Mouse (Mus musculus) erythroid progenitor cell, adult 5-6 weeks (primary cell): Measurements from ENCODE around the gene Cfap58. TPM values are rescaled to one million over a fixed set of nuclear protein-coding genes. Genes with fewer than 3 reads are reported as not detected.

Experiments used
- ATAC-seq: replicated peaks from 2 replicates; pipeline ENCODE4 v1.8.0; 2016; ENCODE audit warnings: moderate number of reproducible peaks, mild to moderate bottlenecking, moderate TSS enrichment, inconsistent platforms; ENCODE audit not compliant: poor library complexity, low FRiP score, severe bottlenecking
- total RNA-seq, 2 experiments: library from RNA; stranded (forward) in 1 of 2; stranded (reverse) in 1 of 2; fragments of 150-400 nt in 1 of 2; fragments of 186-747, 209-891 nt in 1 of 2; gene quantifications; 2 replicates each; pipeline versions ENCODE4 v1.2.3 to v1.2.4; 2015 to 2017; ENCODE audit warnings: low replicate concordance in 2 of 2

Cfap58 gene
- total RNA-seq, 2 experiments from 2014 or later, result not detected

DNA sequence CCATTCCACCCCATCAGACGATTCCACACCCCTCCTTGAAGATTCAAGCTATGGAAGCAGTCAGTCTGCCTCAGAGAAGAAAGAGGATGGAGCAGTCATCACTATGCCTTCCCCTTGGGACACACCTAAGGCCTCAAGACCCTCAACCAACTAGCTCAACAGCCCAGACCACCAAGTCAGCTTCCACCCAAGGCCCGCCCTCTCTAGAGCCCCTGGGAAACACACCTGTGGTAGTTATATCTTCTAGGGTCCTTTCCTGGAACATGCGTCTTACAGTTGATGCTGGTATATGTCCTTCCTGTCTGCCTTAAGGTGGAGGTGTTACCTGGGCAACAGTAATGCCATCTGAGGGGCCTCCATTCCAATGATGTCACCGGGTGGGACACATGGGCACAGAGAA is 23.3 kb upstream of the Cfap58 start:
- no peak for ATAC-seq

DNA sequence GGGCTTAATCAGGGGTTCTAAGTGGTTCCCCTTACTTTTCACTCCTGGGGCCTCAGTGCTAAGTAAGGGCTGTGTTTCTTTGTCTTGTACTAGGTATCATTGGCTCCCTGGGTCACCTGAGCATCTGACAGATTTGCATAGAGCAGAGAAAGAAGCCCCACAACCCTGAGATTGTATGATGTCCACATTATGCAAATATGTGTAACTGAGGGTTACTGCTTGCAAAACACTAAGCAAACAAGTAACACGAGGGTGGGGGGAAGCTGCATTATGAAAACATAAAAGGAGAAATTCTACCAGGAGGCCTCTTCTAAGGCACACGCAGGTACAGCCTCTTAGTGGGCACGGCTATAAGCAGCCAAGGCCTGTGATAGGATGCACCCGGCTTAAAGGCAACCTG is 22.2 kb upstream of the Cfap58 start:
- ATAC-seq, result no peak

DNA sequence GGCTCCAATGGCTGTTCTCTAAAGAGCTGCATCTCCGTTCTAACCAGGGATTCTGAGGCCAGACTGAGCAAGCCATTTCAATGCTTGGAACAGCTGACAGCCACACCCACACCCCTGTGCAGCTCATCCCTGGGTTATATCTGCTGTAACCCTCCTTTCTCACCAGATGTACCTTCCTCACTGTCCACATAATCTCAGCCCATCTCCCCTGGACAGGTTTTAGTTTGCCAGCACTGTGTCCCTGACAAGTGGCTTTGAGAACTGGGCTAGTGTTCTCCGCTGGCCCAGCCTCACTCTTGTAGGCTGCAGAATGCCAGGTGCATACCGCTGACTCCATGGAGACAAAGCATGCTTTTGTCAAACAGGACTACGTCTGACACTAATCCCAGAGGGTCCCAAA is 20.1 kb upstream of the Cfap58 start:
- ATAC-seq, result no peak

DNA sequence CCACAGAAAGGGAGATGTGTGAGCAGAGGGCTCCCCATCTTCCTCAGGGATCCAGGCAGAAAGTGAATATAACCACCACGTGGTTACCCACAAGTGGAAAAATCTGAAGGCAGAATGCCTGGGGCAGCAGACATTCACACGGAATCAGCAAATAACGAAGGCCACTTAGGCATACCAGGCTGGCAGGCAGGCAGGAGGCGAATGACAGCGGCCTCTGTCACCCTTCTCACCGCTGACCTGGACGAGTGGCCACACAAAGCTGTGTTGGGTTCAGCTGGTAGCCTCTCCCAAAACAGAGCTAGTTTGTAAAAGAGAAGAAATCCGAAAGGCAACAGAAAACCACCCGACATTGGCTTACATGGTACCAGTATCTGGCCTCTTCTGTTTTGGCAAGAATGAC is 19.5 kb upstream of the Cfap58 start:
- ATAC-seq, result no peak

DNA sequence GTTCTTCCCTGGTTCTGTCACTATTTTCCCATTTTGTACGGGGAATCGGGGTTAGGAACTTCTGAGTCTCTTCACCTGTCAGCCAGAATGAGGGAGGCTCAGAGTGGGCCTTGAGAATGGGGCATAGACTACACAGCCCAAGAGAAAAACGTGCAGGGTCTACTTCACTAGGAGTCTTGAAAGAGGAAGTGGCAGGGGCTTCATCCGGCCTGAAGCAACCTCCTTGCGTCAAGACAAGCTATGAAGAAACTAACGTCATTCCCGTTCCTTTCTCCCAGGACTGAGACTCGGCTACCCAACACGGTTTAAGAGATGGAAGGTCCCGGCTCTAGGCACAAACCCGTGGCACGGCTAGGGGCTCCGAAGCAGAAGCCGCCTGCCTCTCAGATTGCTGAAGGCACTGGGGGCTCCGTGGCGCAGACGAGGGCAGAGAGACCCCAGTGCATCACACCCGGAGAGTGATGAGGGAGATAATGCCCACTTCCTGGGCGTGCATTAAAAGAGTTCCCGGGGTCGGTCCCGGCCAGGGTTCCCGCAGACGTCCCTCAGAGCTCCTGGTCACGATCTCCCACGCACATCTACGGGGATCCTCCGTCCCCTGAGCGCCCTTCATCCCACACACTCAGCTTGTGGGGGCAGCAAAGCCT is 18.9 kb upstream of the Cfap58 start:
- ATAC-seq, result peak; percentile 32

DNA sequence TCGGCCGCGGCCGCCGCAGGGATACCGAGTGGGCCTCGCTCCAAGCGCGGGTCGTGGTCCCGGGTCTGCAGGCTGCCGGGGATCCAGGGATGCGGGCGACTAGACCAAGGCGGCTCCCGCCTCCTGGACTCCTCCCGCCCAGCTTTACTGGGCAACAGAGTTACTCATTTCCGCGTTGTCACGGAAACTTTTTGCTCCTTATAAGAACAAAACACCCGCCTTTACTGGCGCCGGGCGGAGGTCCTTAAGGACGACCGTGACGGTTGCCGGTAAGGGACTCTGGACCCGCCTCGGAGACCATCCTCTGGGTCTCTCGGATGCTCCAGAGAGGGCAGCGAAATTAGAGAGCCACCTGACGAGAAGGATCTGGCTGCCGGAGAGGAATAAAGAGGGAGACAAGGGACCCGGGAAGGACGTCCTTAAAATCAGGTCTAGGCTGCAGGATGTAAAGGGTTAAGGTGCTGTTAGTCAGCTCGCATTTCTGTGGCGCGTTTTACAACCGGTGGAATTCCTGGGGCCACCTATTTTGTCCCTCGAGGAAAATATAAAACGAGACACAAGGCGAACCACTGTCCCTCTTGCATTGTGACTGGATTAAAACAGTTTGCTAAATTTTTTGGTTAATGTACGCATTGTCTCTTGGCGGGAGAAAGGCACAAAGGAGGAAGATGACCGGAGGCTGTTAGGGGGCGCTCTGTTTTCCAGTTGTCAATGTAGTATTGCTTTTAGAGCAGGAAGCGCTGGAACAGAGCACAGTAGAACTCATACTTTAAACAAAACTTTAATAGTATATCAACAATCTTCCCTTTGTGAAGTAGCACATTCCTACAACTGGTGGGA is 18.1 kb upstream of the Cfap58 start, which contains the start of the genes Cfap43 and Itprip:
TSS of gene Cfap43 (minus strand) at position 162 of the 840 bp plus-strand sequence.
TSS of gene Itprip (minus strand) at position 174 of the 840 bp plus-strand sequence.
- peak; percentile 79 for ATAC-seq

DNA sequence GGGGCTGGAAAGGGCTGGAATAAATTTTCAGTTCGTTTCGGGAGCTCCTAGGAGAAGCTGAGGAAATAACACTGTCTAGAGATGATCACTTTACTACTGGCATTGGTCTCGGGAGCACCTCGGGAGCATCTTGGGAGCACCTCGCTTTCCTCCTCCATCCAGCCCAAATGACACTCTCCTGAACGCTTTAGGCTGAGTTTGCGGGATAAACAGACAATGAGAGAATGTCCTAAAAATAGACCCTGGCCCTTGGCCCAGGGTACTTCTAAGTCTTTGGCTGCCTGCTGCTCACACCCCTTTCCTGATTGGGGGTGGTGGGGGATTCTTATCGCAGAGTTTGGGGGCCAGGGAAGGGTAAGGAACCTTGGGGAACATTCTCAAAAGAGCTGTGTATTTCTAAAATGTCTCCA is 17.5 kb upstream of the Cfap58 start:
- ATAC-seq, result no peak

DNA sequence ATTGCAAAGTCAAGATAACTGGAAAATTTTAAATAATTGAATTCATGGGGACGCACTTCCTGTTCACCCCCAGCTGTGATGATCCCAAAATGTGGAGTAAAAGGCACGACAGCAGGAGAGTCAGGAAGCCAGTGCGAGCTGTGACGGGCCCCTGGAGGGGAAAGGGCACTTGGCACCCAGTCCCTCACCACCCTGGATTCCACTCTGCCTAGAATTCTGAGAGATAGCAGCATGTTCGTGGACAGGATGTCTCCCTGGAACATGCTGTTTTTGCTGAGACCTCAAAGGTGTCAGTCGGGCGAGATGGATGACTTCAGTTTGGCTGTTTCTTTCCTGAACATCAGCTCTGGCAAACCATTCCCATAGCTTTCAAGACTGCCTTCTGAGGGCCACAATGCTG is 11.7 kb upstream of the Cfap58 start:
- ATAC-seq, result no peak

DNA sequence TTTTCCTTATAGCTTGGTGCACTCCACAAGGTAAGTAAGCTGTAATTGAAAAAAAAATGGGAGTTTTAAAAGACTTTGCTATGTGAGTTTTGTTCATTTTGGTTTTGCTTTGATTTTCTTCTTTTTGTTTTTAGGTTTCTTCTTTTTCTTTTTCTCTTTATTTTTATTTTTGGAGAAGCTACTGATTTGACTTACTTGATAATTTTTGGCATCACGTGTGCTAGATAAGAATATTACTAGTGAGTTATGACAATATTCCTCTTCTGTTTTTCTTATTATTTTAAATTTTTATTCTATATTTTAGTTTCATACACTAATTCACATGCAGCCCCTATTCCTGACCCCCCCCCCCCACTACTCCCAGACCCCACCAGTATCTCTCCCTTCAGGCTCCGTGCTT is 10.4 kb upstream of the Cfap58 start:
- no peak for ATAC-seq

DNA sequence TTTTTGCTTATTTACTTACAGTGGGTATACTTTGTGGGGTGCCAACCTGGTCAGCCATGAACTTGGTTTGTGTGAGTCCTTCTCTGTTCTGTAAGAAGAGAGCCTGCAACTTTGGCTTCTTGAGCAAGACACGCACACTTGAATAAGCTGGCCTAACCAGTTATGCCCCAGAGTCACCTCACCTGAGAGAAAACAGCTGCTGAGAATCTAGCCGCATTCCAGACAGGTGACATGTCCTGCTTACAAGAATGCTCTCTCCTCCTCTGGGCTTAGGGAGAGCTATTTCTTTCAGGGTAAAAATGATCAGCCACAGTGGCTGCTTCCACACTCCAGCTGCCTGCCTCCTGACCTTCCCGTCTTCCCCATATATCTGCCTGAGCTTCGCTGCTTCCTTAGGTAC is 8.4 kb upstream of the Cfap58 start:
- ATAC-seq, result no peak

DNA sequence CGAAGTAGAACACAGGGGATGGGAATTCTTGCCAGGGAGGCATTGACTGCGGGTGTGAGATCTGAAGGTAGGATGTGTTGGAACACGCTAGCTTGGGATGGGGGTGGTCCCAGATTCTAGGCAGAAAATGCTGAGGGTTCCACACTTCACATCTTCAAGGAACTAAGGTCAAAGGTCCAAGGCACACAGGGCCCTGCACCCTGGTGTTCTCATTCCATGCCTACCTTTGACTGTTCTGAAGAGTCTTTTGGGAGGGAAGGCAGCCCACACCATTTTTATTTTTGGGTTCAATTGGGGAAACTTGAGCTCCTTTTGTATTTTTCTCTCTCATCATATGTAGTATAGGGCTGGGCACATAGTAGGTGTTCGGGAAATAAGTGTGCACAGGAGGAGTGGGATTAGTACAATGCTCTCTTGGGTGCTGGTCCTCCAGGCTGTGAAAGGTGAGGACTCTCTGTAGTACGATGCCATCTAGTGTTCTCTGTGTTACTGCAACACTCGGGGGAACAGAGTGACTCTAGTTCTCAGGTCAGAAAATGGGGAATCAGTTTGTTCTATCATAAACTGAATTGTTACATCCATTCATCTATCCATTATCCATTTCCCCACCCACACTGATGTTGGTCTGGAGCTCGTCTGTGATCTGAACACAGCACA is 5.4 kb upstream of the Cfap58 start:
- ATAC-seq, result no peak

DNA sequence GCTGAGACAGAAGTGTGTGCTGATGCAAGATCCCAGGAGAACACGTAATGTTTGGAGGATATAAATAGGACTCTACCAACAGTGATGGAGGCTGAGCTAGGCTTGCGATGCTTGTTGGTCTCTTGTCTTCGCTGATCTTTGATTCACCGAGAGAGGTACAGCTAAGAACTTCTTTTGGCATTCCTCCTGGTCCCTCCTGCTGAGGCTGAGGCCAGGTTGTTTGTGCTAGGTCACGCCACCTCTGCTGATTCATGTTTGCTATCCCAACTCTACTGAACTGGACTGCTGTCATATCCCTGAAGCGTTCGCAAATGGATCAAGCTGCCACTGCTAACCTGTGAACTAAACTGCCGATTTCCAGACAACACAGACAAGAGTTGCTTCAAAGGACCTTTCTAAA is 3.3 kb upstream of the Cfap58 start:
- no peak for ATAC-seq

DNA sequence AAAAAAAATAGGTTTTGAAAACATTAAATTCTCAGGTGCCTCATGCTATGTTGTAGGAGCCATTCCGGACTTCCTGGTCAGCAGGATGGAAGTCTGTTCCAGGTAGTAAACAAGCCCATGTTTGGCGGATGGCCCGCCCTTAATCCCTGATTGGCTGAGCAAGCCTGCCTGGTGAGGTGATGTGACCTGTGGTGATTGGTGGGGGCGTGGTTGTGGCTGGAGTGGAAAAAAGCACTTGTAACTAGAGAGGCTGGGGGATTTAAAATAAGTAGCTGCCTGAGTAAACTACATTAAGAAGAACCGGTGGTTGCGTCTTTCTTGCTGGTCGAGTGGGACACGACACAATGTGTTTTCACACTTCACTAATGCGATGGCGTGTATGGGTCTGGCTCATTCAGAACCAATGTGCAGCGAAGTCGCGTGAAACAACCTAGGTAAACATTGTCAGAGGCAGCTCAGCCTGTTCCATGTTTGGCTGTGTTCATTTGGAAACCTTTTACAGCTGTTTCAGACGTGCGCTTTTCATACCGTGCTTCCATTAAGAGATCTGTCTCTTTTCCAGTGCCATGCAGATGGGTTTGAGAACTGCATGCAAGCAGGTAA is 2.7 kb upstream of the Cfap58 start:
- ATAC-seq, result no peak

DNA sequence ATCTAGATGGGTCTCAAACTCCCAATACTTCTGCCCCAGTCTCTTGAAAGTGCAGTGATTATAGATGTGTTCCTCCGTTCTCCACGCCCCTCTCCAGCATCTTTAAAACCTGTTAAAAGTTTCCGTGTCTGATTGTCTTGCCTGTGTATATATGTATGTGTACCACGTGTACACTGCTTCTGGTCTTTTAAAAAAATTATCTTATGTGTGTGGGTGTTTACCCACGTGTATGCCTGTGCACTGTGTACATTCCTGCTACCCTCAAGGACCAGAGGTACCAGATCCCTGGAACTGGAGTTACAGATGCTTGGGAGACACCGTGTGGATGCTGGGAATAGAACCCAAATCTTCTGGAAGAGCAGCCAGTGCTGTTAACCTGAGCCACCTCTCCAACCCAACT is 1.9 kb upstream of the Cfap58 start:
- ATAC-seq, result no peak

DNA sequence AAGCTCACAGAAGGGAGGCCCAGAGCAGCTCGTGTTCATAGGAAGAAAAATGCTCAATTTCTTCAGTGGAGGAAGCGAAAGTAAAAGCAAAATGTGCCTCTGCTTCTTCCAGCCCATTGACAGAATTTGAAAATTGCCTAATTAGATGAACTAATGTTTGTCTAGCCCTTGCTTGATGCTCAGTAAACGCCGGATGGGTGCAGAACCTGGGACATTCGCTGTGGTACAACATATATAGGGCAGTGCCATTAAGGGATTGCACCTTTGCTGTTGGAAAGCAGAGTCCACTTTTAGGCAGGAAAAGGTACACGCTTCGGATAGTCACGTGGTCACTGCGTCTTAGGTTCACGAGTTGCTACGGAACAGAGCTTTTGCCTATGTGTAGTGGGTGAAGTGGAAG is 985 bp upstream of the Cfap58 start:
- no peak for ATAC-seq

DNA sequence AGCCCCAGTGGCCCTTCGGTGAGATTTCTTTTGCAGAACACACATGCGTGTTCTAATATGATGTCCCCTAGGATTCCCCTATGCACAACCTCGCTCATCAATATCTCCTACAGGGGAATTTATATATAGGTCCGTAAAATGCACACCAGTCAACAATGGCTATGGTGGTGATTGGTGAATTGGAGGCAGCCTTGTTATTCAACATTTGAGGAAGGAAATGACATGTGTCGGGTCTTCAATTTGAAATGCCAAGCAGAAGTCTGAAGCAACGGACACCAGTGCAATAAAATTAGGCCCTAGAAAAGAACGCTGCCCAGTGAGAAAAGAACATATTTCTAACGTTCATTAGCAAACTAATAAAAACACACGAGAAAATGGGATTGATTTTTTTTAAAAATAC is 537 bp upstream of the Cfap58 start:
- no peak for ATAC-seq

DNA sequence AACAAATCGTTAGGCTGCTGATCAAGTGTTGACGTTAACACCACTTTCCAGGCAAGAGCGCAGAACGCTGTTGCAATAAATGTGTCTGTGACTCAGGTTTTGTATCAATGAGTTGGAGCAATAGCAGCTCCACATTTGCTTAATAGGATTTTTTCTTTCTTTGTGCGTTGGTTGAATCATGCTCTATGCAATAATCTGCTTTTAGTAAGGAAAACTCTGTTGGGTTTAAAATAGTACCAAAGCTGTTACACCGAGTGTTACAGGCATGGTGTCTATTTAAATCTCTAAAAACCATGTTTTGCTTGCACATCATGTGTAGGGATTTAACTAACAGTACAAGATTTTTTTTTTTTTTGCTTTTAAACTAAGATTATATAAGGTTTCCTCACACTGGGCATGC is 1.9 kb downstream of the Cfap58 start:
- no peak for ATAC-seq

DNA sequence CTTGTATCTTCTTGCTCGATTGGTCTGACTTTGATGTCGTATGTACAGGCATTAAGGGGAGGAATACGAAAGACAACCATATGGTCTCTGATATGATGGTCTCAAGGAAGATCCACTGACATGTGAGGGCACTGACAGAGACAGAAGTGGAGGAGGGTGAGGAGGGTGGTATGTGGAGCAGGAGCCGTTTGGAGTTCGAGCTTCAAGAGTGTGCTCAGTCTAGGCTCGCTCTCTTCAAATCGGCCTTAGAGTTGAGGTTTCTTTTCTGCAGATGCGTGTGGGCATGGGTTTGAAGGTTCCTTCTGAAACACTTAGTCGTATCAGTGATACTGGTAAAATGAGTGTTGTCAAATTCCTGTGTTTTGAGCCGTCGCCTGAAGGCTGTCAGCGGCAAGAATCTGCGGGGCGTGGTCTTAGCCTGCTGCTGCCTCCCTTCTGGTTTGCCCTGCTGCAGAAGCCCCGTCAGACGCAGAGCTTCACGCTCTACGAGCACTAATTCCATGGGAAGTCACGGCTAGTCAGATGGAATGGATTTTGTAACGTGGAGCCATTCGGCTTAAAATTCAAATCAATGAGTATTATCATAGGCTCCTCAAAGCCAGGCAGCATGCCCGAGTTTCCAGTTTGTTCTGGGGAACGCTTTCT is 9.5 kb downstream of the Cfap58 start:
- no peak for ATAC-seq

DNA sequence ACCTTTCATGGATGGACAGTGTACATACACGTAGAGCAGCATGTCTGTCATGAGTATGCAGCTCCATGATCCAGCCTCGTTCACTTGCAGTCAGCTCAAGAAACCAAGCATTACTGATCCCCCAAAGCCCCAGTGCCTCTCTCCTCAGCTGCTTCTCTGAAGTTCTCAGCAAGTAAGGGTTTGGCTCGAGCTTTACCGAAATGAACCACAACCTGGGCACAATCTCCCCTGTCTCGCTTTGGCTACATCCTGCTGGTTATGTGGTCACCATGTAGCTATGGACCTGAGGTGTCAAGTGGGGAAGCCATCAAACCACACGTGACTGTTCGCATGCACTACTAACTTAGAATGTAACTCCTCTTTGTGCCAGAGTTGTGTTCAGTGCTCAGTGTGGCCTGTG is 13.5 kb downstream of the Cfap58 start:
- ATAC-seq, result no peak

DNA sequence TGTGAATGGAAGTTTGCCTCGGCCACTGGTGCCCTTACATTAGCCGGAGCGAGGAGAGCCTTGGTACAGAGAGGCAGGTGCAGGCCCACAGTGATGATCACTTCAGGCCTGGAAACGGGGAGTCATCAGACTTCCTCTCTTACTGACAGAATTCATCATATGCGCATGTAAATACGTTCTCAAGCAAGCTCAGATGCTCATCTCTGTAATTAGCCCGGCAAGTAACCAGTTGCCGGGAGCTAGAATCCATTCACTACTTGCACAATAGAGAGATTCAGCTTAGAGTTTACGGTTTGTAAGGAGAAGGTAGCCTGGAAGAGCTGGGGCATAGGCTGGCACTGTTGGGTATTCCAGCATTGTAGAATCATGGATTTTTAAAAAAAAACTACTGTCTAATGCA is 15.7 kb downstream of the Cfap58 start:
- no peak for ATAC-seq
